Mouse (Mus musculus) small intestine, adult 2 months (tissue): Measurements from ENCODE around the gene Bst1.

ENCODE experiments used
- CTCF ChIP-seq: fragments of 200-500 bp; IDR thresholded peaks from 2 replicates; pipeline ENCODE4 v1.5.1; 2012; ENCODE audit warnings: low read depth, mild to moderate bottlenecking, control low read depth, inconsistent platforms, low read length, moderate library complexity, mixed read lengths; ENCODE audit not compliant: insufficient replicate concordance, insufficient read length; ENCODE audit errors: extremely low read depth
- POLR2A ChIP-seq: fragments of 200-500 bp; IDR thresholded peaks from 2 replicates; pipeline ENCODE4 v1.6.1; 2012; ENCODE audit warnings: low read depth, mild to moderate bottlenecking, control low read depth, inconsistent platforms, low read length, moderate library complexity

GRCm38 (mm10) chr5:43810427-43811062, 8.1 kb upstream of the Bst1 start:
- TF ChIP-seq CTCF (no peak), POLR2A (no peak)
